Mouse (Mus musculus) embryonic facial prominence, embryonic 14.5 days (tissue): ENCODE data around the gene Itk. TPM values are rescaled to one million over a fixed set of nuclear protein-coding genes. Genes with fewer than 3 reads are reported as not detected.

Experiments used
- ATAC-seq: fragments of 200-750 bp; cut with Nextera tagmentation; 2 replicates; pipeline ENCODE4 v1.8.0; 2017; ENCODE audit warnings: low read depth, moderate number of reproducible peaks, moderate TSS enrichment
- DNase-seq: peaks from one replicate; pipeline ENCODE4 v3.0.0-alpha.2; 2015; ENCODE audit warnings: low spot score
- H3K27ac ChIP-seq: fragments of 300-500 bp; sonication (generic); replicated peaks from 2 replicates; pipeline ENCODE4 v1.5.1; 2014; ENCODE audit warnings: low read depth, mild to moderate bottlenecking, low read length, moderate library complexity
- H3K27me3 ChIP-seq: fragments of 300-500 bp; sonication (generic); replicated peaks from 2 replicates; pipeline ENCODE4 v1.6.1; 2014; ENCODE audit warnings: low read length; ENCODE audit not compliant: control insufficient read depth, insufficient read depth
- H3K36me3 ChIP-seq: fragments of 300-500 bp; sonication (generic); 2 replicates; pipeline ENCODE4 v1.6.1; 2014; ENCODE audit warnings: low read length, mixed read lengths; ENCODE audit not compliant: control insufficient read depth, insufficient read depth
- H3K4me1 ChIP-seq: fragments of 300-500 bp; sonication (generic); 2 replicates; pipeline ENCODE4 v1.6.1; 2014; ENCODE audit warnings: antibody characterized with exemption, low read length; ENCODE audit not compliant: control insufficient read depth, insufficient read depth
- H3K4me2 ChIP-seq: fragments of 300-500 bp; sonication (generic); 2 replicates; pipeline ENCODE4 v1.6.1; 2014; ENCODE audit warnings: low read depth, mild to moderate bottlenecking, low read length, moderate library complexity, mixed read lengths
- H3K4me3 ChIP-seq: fragments of 300-500 bp; sonication (generic); 2 replicates; pipeline ENCODE4 v1.5.1; 2014; ENCODE audit warnings: low read depth, mild to moderate bottlenecking, low read length
- H3K9ac ChIP-seq: fragments of 300-500 bp; sonication (generic); 2 replicates; pipeline ENCODE4 v1.6.1; 2014; ENCODE audit warnings: low read depth, mild to moderate bottlenecking, low read length, moderate library complexity, mixed read lengths
- H3K9me3 ChIP-seq: fragments of 300-500 bp; sonication (generic); 2 replicates; pipeline ENCODE4 v1.6.1; 2016; ENCODE audit warnings: low read length; ENCODE audit not compliant: control insufficient read depth
- WGBS: fragments of 180-500 bp; shearing (Covaris S2); extraction: QIAGEN DNeasy Blood & Tissue Kit; methylation state at CpG from one replicate; pipeline ENCODE4 v1.1.7; 2014; 5-methylcytosine and 5-hydroxymethylcytosine counted together
- polyA plus RNA-seq: library from polyadenylated mRNA; unstranded; fragments of >200 nt; fragmentation: Nextera tagmentation; extraction: Ambion mirVana; gene quantifications from 2 replicates; pipeline ENCODE4 v1.2.1, GENCODE M21; 2014

Itk gene
- polyA plus RNA-seq, 1 experiment from 2014 or later, result 0.26 TPM

DNA sequence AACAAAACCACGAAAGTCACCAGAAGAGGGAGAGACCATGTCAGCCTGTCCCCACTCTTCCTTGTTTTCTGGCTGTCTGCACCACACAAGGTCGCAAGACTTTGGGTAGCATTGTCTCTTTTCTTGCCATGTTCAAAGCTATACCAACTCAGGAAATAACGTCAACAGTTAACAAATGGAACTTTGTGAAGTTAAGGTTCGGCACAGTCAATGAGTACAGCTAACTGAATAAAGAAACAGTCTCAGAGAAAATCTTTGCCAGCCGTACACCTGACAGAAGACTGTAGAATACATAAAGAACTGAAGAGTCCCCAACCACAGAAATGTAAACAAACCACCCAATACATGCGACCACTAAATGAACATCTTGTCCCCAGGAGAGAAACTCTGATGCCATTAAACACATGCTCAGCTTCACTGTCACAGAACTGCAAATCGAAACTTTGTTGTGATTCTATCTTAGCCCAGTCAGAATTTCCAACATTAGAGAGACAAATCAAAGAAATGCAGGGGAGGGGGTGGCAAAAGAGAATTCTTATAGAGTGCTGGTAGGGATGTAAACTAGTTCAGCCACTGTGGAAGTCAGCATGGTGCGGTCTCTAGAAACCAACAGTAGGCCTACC, 16.9 kb downstream of the Itk start:
- Histone ChIP-seq H3K36me3 (no peaks in the 10 kb centered on the region), H3K9me3 (no peaks in the 10 kb centered on the region), H3K4me1 (no peaks in the 10 kb centered on the region), H3K4me2 (no peak overlapping the region), H3K27ac (no peak overlapping the region), H3K27me3 (no peaks in the 10 kb centered on the region), H3K9ac (no peak overlapping the region), H3K4me3 (no peak overlapping the region)
- WGBS, result 61% methylated on average over 8 of the region's 8 CpGs
- ATAC-seq, result no peak
- no peak for DNase-seq

DNA sequence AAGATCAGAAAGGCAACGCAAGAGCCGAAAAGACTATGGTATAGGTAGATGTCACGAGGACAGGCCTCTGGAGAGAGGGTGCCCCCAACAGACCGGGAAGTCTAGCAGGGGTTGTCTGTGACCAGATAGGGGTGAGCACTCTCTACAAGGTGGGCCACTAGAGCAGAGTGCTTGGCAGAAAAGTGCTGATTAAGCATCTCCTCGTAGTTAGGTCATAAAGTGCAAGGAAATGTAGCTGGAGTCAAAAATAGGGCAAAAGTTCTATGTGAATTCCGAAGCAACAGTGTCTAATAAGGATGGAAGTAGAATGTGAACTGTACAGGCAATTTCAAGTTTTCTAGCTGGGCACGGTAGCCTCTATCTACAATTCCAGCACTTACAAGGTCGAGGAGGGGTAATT, 18.1 kb downstream of the Itk start:
- Histone ChIP-seq H3K4me2 (no peak overlapping the region), H3K27ac (no peak overlapping the region), H3K4me3 (no peak overlapping the region), H3K36me3 (no peaks in the 10 kb centered on the region), H3K27me3 (no peaks in the 10 kb centered on the region), H3K4me1 (no peaks in the 10 kb centered on the region), H3K9me3 (no peaks in the 10 kb centered on the region), H3K9ac (no peak overlapping the region)
- 92% methylated on average over 8 of the region's 8 CpGs for WGBS
- ATAC-seq, result no peak
- no peak for DNase-seq

DNA sequence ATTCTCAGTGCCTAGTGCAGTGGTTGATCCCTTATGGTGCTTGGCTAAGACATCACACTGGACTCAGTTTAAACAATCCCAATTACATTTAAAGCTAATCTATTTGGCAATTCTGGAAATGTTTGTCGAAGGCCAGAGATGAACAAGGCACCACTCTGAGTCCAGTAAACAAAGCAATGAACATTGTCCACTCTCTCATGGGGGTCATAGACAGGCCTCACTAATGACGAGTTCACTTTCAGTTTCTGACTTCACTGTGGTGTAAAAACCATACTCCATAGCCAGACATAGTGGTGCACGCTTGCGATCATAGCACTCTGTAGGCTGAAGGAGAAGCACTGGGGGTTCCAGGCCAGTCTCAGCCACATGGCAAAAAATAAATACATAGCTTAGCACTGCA, 18.9 kb downstream of the Itk start:
- no peak overlapping the region for H3K27ac ChIP-seq
- H3K9ac ChIP-seq, result no peak overlapping the region
- WGBS, result 96% methylated on average over 4 of the region's 4 CpGs

DNA sequence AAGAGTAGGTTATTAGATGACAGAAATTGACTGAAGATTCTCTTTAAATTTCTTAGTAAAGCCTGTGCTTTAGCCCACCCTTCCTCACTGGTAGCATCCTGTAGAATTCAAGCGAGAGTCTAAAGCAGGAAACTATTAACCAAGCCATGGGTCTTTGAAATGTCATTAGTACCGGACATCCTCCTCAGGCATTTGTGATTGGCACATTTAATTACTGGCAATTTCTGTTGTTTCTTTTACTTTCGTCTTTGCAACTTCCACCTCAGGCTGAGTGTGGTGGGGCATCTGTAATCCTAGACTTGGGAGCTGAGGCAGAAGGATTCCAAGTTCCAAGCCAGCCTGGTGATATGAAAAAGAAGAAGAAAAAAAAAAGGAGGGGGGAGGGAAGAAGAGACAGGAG, 23.0 kb downstream of the Itk start:
- Histone ChIP-seq H3K9ac (no peak overlapping the region), H3K36me3 (no peaks in the 10 kb centered on the region), H3K9me3 (no peaks in the 10 kb centered on the region), H3K27ac (no peak overlapping the region), H3K4me3 (no peak overlapping the region), H3K4me1 (no peaks in the 10 kb centered on the region), H3K27me3 (no peaks in the 10 kb centered on the region), H3K4me2 (no peak overlapping the region)
- DNase-seq (no peak), ATAC-seq (no peak)
- 35% methylated on average over 3 of the region's 3 CpGs for WGBS

More for the DNA sequence above, 18.9 kb downstream of the Itk start:
- Histone ChIP-seq H3K36me3 (no peaks in the 10 kb centered on the region), H3K4me3 (no peak overlapping the region), H3K27me3 (no peaks in the 10 kb centered on the region), H3K4me1 (no peaks in the 10 kb centered on the region), H3K4me2 (no peak overlapping the region), H3K9me3 (no peaks in the 10 kb centered on the region)
- ATAC-seq (no peak), DNase-seq (no peak)

DNA sequence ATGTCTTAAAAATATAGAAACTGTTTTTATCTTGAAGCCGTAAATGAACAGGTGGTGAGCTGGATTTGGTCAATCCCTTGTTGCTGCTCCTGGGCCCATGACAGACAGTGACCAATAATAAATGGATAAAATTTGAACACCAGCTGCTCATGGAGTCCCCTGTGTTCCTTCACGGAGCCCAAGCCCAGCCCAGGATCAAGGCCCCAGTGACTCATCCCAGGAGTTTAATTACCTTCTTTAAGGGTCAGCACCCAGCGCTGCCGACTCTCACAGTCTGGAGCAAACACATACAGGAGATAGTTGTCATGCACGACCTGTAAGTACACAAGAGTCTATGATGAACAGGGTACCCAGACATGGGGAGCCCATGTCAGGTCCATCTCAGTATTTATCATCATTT, 23.6 kb downstream of the Itk start:
- no peaks in the 10 kb centered on the region for H3K9me3 ChIP-seq
- H3K9ac ChIP-seq, result no peak overlapping the region
- WGBS, result 83% methylated on average over 5 of the region's 5 CpGs
- no peak for DNase-seq
- no peak overlapping the region for H3K4me3 ChIP-seq
- H3K4me1 ChIP-seq, result no peaks in the 10 kb centered on the region
- H3K27ac ChIP-seq, result no peak overlapping the region
- H3K27me3 ChIP-seq, result no peaks in the 10 kb centered on the region
- no peak overlapping the region for H3K4me2 ChIP-seq
- ATAC-seq, result no peak
- H3K36me3 ChIP-seq, result no peaks in the 10 kb centered on the region

DNA sequence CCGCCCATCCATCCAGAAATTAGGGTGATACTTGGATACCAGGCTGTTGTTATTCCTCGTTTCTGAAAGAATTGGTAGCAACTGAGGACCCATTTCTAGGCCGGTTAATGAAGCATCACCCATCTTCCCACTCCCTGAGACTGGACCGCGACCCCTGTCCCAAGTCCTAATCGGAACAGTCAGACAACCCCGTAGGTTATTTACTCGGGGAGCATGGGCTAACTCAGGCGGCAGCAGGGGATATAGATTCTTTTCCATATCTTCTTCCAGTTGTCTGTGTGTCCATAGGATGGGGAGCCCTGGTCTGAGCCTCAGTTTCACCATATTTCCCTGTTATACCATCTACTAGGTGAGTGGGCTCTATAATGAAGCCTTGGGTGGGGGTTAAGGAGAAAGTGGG, 25.5 kb downstream of the Itk start:
- no peak for DNase-seq
- Histone ChIP-seq H3K4me3 (no peak overlapping the region), H3K4me2 (no peak overlapping the region), H3K36me3 (no peaks in the 10 kb centered on the region), H3K4me1 (no peaks in the 10 kb centered on the region), H3K27ac (no peak overlapping the region), H3K9me3 (no peaks in the 10 kb centered on the region), H3K27me3 (no peaks in the 10 kb centered on the region), H3K9ac (no peak overlapping the region)
- no peak for ATAC-seq
- 95% methylated on average over 9 of the region's 9 CpGs for WGBS

DNA sequence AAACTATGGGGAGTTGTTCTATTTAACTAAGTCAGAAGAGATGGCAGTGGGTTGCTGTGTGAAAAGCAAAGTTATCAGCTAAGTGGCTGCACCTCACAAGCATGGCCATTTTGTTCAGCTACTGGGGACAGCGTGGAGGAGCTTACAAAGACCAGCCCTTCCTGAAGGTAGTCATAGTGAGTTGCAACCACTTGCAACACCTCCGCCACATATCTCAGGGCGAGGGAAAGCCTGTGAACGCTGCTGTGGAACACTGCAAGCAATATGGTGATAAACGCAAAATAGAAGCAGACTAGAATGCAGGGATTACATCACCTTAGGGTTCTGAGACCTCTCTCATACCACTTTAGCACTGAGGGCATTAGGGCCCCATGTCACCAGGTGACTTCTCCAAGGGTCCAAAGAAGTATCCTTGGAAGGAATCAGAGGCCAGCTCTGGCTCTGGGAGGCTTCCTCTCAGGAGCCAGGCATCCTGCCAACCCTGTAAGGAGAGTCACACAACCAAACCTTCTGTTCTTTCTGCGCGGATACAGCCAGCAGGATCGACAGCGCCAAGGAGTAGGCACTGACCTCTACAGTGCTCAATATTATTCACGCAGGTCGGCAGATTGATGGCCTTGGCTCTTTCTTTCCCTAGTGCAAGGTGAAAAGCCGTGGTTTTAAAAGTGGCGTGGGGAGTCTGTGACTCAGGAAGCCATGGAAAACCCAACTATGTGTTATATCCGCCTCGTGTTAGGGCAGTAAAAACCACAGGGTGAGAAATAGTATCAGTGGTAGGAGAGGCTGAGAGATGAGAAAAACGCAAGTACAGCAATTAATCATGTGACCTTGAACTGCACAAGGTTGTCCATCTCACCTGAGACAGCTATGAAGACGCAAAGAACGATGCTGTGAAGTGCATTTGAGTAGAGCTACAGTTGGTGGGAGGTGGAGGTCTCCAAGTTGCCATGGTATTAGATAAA, 27.0 kb downstream of the Itk start:
- Histone ChIP-seq H3K4me1 (no peaks in the 10 kb centered on the region), H3K27me3 (no peaks in the 10 kb centered on the region), H3K27ac (no peak overlapping the region), H3K4me2 (no peak overlapping the region), H3K36me3 (no peaks in the 10 kb centered on the region), H3K9me3 (no peaks in the 10 kb centered on the region), H3K9ac (no peak overlapping the region), H3K4me3 (no peak overlapping the region)
- 80% methylated on average over 18 of the region's 18 CpGs for WGBS
- DNase-seq, result no peak
- no peak for ATAC-seq

DNA sequence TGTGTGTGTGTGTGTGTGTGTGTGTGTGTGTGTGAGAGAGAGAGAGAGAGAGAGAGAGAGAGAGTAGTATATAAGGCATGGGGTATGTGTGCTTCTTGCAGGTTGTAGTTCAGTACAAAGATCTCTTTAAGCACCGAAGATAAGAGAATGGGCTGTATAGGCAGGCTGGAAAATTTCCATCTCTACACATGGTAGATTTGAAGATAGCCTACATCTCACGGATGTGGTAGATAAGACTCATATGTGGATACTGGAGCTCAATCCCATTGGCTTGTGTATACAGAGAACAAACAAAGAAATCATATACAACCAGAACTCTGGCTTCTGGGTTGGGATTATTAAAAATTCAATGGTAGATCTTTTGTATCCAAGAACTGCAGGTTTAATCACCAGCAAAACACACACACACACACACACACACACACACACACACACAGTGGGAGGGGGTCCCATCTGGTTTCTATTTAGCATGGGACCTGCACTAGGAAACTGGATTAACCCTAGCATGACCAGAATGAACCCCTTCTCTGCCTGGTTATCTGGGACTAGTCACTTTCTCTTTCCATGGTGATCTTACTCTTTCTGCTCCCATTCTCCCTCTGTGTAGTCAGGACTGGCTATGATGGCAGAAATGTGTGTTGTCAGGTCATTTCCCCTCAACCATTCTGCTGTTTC, 28.2 kb downstream of the Itk start:
- H3K9me3 ChIP-seq, result no peaks in the 10 kb centered on the region
- ATAC-seq (no peak), DNase-seq (no peak)
- no peaks in the 10 kb centered on the region for H3K27me3 ChIP-seq
- H3K9ac ChIP-seq, result no peak overlapping the region
- WGBS, result 46% methylated on average over 2 of the region's 2 CpGs
- no peak overlapping the region for H3K4me3 ChIP-seq
- no peak overlapping the region for H3K27ac ChIP-seq
- no peaks in the 10 kb centered on the region for H3K4me1 ChIP-seq
- H3K36me3 ChIP-seq, result no peaks in the 10 kb centered on the region
- no peak overlapping the region for H3K4me2 ChIP-seq
